Mouse (Mus musculus) limb, embryonic 14.5 days (tissue): Measurements from ENCODE around the gene Caprin2. TPM values are rescaled to one million over a fixed set of nuclear protein-coding genes. Genes with fewer than 3 reads are reported as not detected.

Experiments
- ATAC-seq: fragments of 200-750 bp; cut with Nextera tagmentation; 2 replicates; pipeline ENCODE4 v1.8.0; 2017; ENCODE audit warnings: low read depth, moderate number of reproducible peaks, moderate TSS enrichment; ENCODE audit not compliant: low FRiP score
- DNase-seq: peaks from one replicate; pipeline ENCODE4 v3.0.0-alpha.2; 2015; ENCODE audit warnings: low spot score
- H3K27ac ChIP-seq: fragments of 300-500 bp; sonication (generic); replicated peaks from 2 replicates; pipeline ENCODE4 v1.5.1; 2014; ENCODE audit warnings: low read depth, mild to moderate bottlenecking, low read length, moderate library complexity, mixed read lengths
- H3K27me3 ChIP-seq: fragments of 300-500 bp; sonication (generic); 2 replicates; pipeline ENCODE4 v1.6.1; 2014; ENCODE audit warnings: low read length, mixed read lengths; ENCODE audit not compliant: control insufficient read depth, insufficient read depth
- H3K36me3 ChIP-seq: fragments of 300-500 bp; sonication (generic); 2 replicates; pipeline ENCODE4 v1.6.1; 2014; ENCODE audit warnings: mild to moderate bottlenecking, low read length, moderate library complexity, mixed read lengths; ENCODE audit not compliant: control insufficient read depth, insufficient read depth
- H3K4me1 ChIP-seq: fragments of 300-500 bp; sonication (generic); 2 replicates; pipeline ENCODE4 v1.6.1; 2014; ENCODE audit warnings: antibody characterized with exemption, low read length, mixed read lengths; ENCODE audit not compliant: control insufficient read depth, insufficient read depth
- H3K4me2 ChIP-seq: fragments of 300-500 bp; sonication (generic); replicated peaks from 2 replicates; pipeline ENCODE4 v1.6.1; 2014; ENCODE audit warnings: low read depth, mild to moderate bottlenecking, low read length, moderate library complexity; ENCODE audit not compliant: severe bottlenecking
- H3K4me3 ChIP-seq: fragments of 300-500 bp; sonication (generic); replicated peaks from 2 replicates; pipeline ENCODE4 v1.5.1; 2014; ENCODE audit warnings: low read length
- H3K9ac ChIP-seq: fragments of 300-500 bp; sonication (generic); 2 replicates; pipeline ENCODE4 v1.6.1; 2014; ENCODE audit warnings: mild to moderate bottlenecking, low read depth, low read length, moderate library complexity; ENCODE audit not compliant: severe bottlenecking
- H3K9me3 ChIP-seq: fragments of 300-500 bp; sonication (generic); 2 replicates; pipeline ENCODE4 v1.6.1; 2016; ENCODE audit warnings: low read length; ENCODE audit not compliant: control insufficient read depth
- POLR2A ChIP-seq: fragments of 200-500 bp; IDR thresholded peaks from 2 replicates; pipeline ENCODE4 v1.8.0; 2012; ENCODE audit warnings: inconsistent platforms, mild to moderate bottlenecking, moderate library complexity, borderline replicate concordance; ENCODE audit not compliant: insufficient read depth, insufficient read length; ENCODE audit errors: extremely low read depth
- WGBS: fragments of 180-500 bp; shearing (Covaris S2); extraction: QIAGEN DNeasy Blood & Tissue Kit; methylation state at CpG from one replicate; pipeline ENCODE4 v1.1.7; 2014; 5-methylcytosine and 5-hydroxymethylcytosine counted together
- polyA plus RNA-seq, 2 experiments: library from polyadenylated mRNA; depleted of rRNA in 1 of 2; stranded (reverse) in 1 of 2; unstranded in 1 of 2; fragments of >200 nt; fragmentation: Nextera tagmentation in 1 of 2; extraction: Ambion mirVana in 1 of 2; gene quantifications; 2 replicates each; pipeline versions ENCODE4 v1.2.1 to v1.2.3; 2012 to 2014

Caprin2 gene
- polyA plus RNA-seq (2012; rRNA removed): 32.3 and 33.3 TPM in 2 replicates
- 8.9 and 10.5 TPM in 2 replicates for polyA plus RNA-seq (2014; fragmentation: Nextera tagmentation; extraction: Ambion mirVana)

GRCm38 (mm10) chr6:148895773-148896506 lies at the start of gene Caprin2:
Caprin2 (minus strand) TSS chr6:148896237.
- Histone ChIP-seq H3K9ac (peak within 1 kb of the TSS; percentile 80), H3K4me2 (peak within 1 kb of the TSS; percentile 82), H3K4me1 (0 out of 2 replicates have a peak, but pooled peaks cover 6% of the 10 kb centered on the region), H3K27ac (peak within 1 kb of the TSS; percentile 80), H3K27me3 (no peaks in the 10 kb centered on the region), H3K36me3 (no peaks in the 10 kb centered on the region), H3K9me3 (no peaks in the 10 kb centered on the region), H3K4me3 (peak within 1 kb of the TSS; percentile 74)
- peak; percentile 90; the same call in 1 of the 2 replicates for TF ChIP-seq POLR2A
- peak; percentile 97 for ATAC-seq
- peak; percentile 94 for DNase-seq
- 0% methylated on average over 38 of the region's 65 CpGs for WGBS

GRCm38 (mm10) chr6:148944767-148945508 lies 48.9 kb upstream of the Caprin2 start:
- Histone ChIP-seq H3K36me3 (peaks cover 4% of the 10 kb centered on the region; the same call in 1 of the 2 replicates), H3K4me2 (peak overlapping the region; percentile 74), H3K9me3 (no peaks in the 10 kb centered on the region), H3K9ac (peak overlapping the region; percentile 96), H3K27ac (peak overlapping the region; percentile 86), H3K4me3 (peak overlapping the region; percentile 81), H3K4me1 (0 out of 2 replicates have a peak, but pooled peaks cover 3% of the 10 kb centered on the region), H3K27me3 (no peaks in the 10 kb centered on the region)
- ATAC-seq: peak; percentile 65
- peak; percentile 60 for DNase-seq
- under 1% methylated on average over 53 of the region's 92 CpGs for WGBS
- TF ChIP-seq POLR2A: 0 out of 2 replicates have a peak, but pooled peaks have one; percentile 36

GRCm38 (mm10) chr6:148944344-148944766 lies 48.3 kb upstream of the Caprin2 start:
- Histone ChIP-seq H3K27me3 (no peaks in the 10 kb centered on the region), H3K4me3 (peak overlapping the region; percentile 81), H3K4me1 (0 out of 2 replicates have a peak, but pooled peaks cover 3% of the 10 kb centered on the region), H3K9ac (peak overlapping the region; percentile 96), H3K9me3 (no peaks in the 10 kb centered on the region), H3K36me3 (peaks cover 4% of the 10 kb centered on the region; the same call in 1 of the 2 replicates), H3K4me2 (peak overlapping the region; percentile 74), H3K27ac (peak overlapping the region; percentile 86)
- ATAC-seq (peak; percentile 13), DNase-seq (no peak)
- no peak for TF ChIP-seq POLR2A
- WGBS: under 1% methylated on average over 13 of the region's 30 CpGs

GRCm38 (mm10) chr6:148943695-148944094 lies 47.7 kb upstream of the Caprin2 start:
- TF ChIP-seq POLR2A: no peak
- H3K9me3 ChIP-seq: no peaks in the 10 kb centered on the region

GRCm38 (mm10) chr6:148942406-148942805 lies 46.4 kb upstream of the Caprin2 start:
- H3K9me3 ChIP-seq: no peaks in the 10 kb centered on the region

More at GRCm38 (mm10) chr6:148943695-148944094, 47.7 kb upstream of the Caprin2 start:
- WGBS: 18% methylated on average over 3 of the region's 3 CpGs
- no peak overlapping the region for H3K27ac ChIP-seq
- no peaks in the 10 kb centered on the region for H3K27me3 ChIP-seq
- ATAC-seq (no peak), DNase-seq (no peak)
- H3K4me2 ChIP-seq: peak overlapping the region; percentile 74
- peaks cover 4% of the 10 kb centered on the region; the same call in 1 of the 2 replicates for H3K36me3 ChIP-seq
- peak overlapping the region; percentile 96; the same call in 1 of the 2 replicates for H3K9ac ChIP-seq
- H3K4me1 ChIP-seq: 0 out of 2 replicates have a peak, but pooled peaks cover 3% of the 10 kb centered on the region
- peak overlapping the region; percentile 81 for H3K4me3 ChIP-seq

More at GRCm38 (mm10) chr6:148942406-148942805, 46.4 kb upstream of the Caprin2 start:
- Histone ChIP-seq H3K4me3 (no peak overlapping the region), H3K36me3 (peaks cover 4% of the 10 kb centered on the region; the same call in 1 of the 2 replicates), H3K27ac (no peak overlapping the region), H3K4me2 (no peak overlapping the region), H3K27me3 (no peaks in the 10 kb centered on the region), H3K4me1 (0 out of 2 replicates have a peak, but pooled peaks cover 3% of the 10 kb centered on the region), H3K9ac (no peak overlapping the region)
- no peak for ATAC-seq
- whole genome bisulfite sequencing: 73% methylated on average over 4 of the region's 4 CpGs
- DNase-seq: no peak
- no peak for TF ChIP-seq POLR2A
